Mouse (Mus musculus) adrenal gland, adult 18-20 months (tissue): ENCODE measurements around the gene Cep170b. TPM values are rescaled to one million over a fixed set of nuclear protein-coding genes. Genes with fewer than 3 reads are reported as not detected.

Experiments
- DNase-seq, 2 experiments: peaks; one replicate each; pipeline ENCODE4 v3.0.0; 2021 to 2022; ENCODE audit warnings: low spot score in 2 of 2
- total RNA-seq, 2 experiments: library from RNA; stranded (reverse); gene quantifications; 1 replicate in 1 of 2; 2 replicates in 1 of 2; pipeline ENCODE4 v1.2.3; 2021

Gene Cep170b
- total RNA-seq, 2 experiments from 2014 or later: 36.4 to 48.5 TPM

DNA sequence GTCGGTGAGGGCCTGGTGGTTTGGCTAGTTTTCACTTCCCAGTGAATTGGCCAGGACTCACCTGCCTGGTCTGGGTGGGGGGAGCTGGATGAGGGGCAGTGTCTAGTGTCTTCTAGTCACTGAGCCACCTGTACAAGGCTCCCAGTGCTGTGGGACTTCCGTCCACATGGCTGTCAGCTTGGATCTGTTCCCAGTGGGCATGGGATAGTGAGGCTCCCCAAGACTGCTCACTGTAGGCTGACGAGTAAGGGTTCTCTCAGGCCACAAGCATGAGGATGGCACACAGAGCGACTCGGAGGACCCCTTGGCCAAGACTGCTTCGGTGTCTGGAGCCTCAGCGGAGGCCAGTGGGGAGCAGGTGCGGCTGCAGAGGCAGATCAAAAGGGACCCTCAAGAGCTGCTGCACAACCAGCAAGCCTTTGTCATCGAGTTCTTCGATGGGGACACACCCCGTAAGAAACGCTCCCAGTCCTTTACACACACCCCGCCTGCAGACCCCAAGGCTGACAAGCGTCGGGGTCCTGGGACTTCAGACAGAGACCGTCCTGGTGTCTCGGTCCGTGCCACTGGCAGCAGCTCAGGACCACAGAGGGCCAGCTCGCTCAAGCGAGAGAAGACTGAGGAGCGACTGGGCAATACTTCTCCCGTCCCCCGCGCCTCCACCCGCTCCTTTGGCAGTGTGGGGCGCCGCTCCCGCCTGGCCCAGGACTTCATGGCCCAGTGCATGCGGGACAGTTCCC lies 15.8 kb downstream of the Cep170b start:
- DNase-seq: no peak

DNA sequence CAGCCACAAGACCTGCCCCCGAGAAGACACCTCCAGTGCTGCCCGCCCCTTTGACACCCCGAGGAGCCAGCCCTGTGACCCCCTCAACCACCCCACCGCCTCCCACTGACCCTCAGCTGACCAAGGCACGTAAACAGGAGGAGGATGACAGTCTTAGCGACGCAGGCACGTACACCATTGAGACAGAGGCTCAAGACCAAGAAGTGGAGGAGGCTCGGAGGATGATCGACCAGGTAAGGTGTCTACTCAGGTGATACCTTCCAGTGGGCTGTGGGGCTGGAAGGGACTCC lies 16.3 kb downstream of the Cep170b start:
- no peak for DNase-seq

DNA sequence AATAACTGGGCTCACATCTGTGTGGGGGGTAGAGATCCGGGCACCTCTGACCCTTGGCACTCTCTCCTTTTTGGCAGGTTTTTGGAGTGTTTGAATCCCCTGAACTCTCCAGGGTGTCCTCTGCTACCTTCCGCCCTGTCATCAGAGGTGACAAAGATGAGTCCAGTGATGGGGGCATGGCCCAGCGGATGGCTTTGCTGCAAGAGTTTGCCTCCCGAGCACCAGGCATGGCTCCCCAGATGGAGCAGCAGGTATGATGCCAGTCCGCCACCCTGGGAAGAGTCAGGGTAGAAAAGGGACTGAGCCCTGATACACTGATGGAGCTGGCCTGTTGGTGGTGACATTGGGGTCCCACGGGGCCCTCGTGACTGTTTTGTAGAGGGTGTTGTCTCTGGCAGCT lies 16.8 kb downstream of the Cep170b start:
- DNase-seq: no peak

DNA sequence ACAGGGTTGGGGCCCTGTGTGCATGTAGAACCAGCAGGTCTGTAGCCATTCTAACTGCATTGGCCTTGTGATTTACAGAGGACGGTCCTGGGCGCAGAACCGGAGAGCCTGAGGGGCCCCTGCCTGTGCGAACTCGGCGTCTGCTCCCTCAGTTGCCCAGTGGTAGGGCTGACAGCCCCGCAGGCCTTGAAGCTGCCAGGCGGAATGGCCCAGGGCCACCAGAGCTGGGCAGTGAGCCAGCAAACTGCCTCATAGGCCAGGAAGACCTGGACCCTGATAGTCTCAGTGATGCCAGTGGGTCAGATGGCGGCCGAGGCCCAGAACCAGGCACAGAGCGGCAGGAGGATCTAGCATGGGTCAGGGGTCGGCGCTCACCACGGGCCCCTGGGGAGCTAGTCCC lies 17.5 kb downstream of the Cep170b start:
- DNase-seq: peak; percentile 50 to 56

DNA sequence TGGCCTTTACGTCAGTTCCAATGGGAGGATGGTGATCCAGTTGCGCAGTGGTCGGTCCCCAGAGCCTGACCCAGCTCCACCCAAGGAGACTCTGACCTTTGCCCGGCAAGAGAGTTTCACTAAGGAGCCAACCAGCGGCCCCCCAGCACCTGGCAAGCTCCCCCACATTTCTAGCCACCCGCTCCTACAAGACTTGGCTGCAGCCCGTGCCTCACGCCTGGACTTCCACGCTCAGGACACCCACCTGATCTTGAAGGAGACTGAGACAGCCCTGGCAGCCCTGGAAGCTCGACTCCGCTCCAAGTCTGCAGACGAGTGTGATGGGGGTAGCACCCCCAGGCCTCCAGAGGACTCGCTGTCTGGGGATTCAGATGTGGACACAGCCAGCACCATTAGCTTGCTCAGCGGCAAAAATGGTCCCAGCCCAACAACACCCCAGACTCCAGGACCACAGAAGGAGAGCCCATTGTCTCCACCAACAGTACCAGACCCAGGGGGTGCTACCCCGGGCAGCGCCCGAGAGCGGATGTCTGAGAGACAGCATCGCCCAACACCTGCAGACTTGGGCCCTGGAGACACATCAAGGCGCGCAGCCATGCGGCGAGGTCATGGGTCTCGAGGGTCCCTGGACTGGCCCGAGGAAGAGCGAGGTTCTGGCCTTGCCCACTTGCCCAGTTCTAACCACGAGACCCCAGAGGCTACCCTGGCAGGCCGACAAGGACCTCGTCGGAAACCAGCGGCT lies 18.2 kb downstream of the Cep170b start:
- DNase-seq: no peak

DNA sequence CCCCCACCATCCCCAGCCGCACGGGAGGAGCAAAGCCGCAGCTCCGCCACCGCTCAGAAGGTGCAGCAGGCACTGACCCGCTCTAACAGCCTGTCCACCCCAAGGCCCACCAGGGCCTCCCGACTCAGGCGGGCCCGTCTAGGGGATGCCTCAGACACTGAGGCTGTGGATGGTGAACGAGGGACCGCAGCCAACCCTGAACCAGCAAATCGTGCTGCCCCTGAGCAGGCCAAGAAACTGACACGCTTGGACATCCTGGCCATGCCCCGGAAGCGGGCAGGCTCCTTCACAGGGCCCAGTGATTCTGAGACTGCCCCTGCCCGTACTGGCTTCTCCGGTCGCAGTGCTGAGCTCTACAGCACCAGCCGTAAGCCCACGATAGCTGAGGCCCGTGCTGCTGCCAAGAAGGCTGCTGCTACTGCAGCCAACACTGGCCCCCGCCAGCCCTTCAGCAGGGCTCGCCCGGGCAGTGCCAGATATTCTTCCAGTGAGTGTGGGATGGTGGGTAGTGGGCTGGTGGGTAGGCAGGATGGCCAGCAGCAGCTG lies 18.8 kb downstream of the Cep170b start:
- DNase-seq: no peak

DNA sequence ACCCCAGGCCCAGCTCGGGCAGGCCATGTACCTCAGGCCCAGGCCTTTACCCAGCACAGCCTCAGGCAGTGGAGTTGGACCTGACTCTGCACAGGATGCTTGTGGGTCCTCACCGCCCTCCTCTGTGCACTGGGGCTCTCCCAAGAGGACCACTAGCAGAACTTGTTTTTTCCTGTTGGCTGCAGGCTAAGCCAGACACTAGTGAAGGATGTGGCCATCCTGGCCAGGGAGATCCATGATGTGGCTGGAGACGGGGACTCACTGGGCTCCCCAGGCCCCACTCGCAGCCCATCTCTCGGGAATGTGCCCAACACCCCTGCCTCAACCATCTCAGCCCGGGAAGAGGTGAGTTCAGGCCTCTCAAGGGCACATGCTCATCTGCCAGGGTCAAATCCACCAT lies 22.5 kb downstream of the Cep170b start:
- no peak for DNase-seq

DNA sequence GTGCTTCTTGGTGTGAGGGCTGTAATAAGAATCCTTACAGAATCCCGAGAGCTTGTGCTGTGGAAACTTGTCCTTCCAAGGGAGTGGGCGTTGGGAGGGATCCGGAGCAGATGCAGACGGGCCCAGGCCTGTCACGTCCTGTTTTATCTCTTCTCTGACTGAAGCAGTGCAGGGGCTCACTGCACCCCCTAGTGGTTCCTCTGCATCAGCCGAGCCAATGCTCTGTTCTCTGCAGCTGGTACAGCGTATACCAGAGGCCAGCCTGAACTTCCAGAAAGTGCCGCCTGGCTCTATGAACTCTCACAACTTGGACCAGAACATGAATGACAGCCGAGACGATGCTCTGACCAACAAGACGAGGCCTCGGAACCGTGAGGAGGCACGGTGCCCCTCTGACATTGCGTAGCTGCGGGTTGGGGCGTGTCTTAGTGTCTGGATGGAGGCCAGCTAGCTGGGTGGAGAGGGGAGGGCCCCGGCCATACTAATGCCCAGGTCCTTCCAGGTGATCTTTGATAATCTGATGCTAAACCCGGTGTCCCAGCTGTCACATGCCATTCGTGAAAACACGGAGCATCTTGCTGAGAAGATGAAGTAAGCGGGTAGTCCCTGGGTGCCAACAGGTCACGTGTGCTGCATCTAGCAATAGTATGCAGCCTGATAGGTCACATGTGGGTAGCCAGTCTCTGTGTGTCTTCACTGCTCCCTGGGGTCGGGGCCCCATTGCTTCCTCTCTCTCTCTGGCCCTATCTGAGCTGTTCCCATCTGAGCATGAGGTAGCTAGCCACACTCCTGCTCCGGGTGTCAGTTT lies 23.1 kb downstream of the Cep170b start:
- DNase-seq: peak; percentile 61 to 69

DNA sequence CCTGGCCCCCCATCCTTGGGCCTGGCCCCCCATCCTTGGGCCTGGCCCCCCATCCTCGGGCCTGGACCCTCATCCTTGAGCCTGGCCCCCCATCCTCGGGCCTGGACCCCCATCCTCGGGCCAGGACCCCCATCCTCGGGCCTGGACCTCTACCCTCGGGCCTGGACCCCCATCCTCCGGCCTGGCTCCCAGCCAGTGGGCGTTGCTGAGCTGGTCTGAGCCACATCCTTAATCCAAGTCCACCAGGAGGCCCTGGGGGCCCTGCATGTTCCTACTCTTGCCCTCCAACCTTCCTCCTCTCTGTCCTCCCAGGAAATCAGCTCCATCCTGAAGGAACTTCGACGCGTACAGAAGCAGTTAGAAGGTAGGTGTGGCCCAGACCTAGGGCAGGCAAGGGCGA lies 24.0 kb downstream of the Cep170b start:
- DNase-seq: no peak

DNA sequence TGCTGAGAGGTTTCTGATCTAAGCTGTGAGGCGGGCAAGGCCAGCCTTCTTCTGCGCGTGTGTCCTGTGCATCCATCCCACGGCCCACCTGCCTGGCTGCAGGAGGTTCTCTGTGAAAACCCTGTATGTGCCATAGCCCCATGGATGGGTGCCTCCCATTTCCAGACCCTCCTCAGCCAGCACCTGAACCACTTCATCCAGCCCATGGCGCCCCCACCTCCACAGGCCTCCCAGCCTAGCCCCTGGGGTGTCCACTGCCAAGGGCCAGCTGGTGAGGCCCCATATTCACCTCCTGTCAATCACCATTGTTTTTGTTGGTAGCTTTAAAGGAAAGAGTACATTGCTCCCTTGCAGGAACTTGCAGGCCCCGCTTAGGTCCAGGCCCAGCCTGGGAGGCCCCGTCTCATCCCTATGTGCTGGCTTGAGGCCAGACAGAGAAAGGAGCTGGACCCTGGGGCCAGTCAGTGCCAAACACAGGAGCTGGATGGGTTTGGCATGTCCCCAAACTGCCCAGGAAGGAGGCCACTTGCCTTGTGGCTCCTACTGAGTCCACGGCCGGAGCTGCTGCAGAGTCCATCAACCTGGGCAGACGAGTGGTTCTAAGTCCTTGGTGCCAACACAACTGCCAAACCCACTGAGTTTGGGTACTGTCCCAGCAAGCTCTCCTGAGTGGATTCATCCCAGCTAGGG lies 24.8 kb downstream of the Cep170b start:
- no peak for DNase-seq

DNA sequence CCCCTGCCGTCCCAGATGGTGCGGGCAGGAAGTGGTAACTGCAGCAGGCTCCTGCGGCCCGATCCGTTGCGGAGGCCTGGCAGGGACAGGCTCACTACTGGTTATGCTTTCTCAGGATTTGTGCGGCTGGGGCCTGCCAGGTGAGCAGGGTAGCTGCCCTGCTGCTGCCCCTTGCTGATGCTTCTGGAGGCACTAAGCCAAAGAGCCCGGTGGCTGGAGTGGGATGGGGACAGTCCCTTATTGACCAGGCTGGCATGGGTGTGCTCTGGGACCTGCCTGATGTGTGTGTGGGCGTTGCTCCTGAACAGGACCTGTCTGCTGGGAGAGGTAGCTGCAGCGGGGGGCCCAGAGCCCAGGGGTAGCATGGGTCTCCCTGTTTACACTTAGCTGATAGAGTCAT lies 25.5 kb downstream of the Cep170b start:
- no peak for DNase-seq

DNA sequence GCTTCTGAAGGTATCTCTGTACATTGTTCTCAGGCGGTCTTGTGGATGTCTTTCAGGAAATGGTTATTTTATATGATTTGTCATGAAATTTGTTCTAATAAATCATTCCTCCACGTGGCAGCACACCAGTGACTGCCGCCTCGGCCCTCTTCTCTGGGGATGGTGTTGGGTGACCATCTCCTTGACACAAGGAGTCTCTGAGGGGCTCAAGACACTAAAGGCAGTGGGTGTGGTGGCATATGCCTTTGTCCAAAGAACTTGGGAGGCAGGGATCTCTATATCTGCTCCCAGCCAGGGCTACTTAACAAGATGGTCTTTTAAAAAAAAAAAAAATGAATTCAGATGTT lies 26.2 kb downstream of the Cep170b start:
- DNase-seq: no peak

DNA sequence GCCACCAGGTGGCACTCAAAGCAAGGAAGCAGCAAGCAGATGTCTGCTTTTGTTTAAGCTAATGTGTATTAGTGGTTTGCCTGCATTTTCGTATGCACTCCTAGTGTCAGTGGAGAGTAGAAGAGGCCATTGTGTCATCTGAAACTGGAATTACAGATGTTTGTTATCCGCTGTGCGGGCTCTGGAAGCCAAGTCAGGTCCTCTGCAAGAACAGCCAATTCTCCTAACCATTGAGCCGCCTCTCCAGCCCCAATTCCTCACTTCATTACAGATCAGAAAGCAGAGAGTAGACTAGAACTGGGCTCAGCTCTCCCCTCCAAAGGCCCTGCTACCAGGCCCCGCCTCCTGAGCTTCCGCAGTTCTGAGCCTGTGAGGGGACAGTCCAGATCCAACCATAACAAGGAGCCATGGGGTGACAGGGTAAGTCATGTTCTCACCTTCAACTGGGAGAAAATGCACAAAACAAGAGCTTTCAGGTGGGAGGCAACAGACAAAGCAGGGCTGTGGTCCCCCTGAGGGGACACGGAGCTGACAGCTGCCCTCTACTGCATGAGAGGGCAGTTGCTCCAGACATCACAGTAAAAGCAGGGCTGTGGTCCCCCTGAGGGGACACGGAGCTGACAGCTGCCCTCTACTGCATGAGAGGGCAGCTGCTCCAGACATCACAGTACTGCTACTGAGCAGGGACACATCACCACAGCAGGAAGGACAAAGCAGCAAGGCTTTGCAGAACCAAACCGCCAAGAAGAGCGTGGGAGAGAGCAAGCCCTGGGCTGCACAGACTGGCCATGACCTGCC lies 26.8 kb downstream of the Cep170b start:
- DNase-seq: no peak

DNA sequence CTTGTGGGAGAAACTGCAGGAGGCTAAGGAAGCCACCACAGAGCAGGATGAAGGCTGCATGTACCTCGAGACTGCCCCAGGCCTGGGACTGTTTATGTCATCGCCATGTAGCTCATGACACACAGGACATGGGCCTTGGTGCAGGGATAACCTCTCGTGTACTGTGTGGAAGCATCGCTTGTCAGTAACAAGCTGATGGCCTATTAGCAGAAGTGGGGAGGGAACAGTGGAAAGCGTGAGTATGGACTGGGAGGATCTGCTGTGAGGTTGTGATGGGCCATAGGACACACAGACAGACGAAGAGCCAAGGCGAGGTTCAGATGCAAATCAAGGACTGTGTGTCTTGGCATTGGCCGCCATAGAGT lies 27.3 kb downstream of the Cep170b start:
- DNase-seq: no peak

DNA sequence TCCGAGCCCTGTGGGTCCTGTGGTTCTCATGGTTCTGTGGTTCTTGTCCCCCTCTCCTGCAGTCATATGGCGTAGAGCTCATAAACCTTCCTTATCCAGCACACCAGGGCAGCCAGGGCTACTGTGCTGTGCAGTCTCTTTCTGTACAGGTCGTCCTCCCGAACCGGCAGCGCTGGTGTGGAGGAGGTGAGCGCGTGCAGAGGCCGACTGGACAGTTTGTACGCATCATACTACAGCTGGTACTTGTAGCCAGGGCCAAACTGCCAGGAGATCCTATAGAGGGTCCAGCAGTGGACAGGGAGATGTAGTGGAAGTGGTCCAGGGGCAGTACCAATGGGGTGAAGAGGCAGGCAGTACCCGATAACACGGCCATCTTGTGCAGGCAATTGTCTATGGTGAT lies 30.7 kb downstream of the Cep170b start:
- no peak for DNase-seq

DNA sequence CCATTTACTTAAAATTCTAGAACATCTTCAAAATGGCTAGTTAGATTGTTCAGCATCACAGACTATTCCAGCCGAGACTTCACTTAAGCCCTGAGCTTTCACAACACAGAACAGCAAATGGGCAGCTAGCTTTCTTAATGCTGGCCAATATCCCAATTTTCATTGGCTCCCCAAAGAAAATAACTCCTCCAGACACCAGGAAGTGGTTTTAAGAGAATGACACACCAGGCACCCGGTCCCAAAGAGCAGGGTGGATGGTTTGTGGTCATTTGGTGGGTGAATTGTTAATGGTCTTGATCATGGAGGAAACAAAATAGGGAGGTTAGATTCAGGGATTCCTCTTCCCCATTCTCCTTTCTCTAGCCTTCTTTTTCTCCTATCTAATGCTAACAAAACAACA lies 32.1 kb downstream of the Cep170b start:
- DNase-seq: no peak

DNA sequence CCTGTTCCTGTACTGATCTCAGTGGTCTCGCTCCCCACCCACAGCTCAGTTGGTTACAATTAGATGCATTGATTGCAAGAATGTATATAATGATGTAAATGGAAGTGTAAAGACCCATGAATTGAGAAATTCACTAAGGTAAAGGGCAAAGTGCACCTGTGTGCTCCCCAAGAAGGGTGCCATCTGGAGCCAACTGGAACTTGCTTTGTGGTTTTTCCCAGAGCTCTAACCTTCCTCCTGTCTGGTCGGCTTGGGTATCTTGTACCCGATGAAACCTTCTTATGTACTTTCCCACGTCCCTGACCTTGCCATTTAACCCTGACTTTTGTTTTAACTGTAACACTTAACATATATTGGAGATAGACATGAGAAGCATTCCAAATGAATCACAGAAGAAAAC lies 35.6 kb downstream of the Cep170b start:
- no peak for DNase-seq

DNA sequence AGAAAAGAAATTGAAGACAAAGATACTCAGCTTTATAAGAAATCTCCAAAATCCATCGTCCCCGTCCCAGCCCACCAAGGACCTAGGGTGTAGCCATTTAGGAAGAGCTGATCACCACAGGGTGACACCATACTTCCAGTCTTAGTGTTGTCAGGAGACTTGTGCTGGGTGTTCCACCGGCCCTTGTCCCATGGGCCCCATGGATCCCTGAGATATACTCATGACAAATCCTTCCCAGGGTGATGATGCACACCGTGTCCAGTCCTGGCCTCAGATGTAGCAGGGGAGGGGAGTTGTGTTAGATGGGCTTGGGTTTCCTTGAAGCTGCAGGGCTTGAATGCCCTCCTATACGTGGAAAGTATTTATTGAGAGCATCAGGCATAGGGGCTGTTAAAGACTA lies 37.6 kb downstream of the Cep170b start:
- peak in 1 of 2 experiments; percentile 6 for DNase-seq

DNA sequence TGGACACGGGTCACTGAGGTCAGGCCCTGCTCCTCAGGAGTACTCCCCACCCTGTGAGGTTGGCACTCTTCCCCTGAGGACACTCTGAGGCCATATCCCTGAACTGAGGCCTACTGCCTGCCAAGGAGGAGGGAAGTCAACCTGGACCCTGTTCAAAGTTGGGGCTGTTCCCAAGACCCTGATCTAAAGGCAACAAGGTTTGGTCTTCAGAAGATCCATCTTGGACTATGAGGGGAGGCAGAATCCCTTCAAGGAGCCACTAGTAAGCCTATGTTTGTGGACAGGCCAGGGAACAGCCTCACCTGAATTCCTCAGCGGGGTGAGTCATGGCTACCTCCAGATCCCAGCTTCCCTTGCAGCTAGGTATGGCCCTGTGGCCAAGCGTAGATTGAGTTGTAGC lies 39.2 kb downstream of the Cep170b start:
- peak in 1 of 2 experiments; percentile 8 for DNase-seq

DNA sequence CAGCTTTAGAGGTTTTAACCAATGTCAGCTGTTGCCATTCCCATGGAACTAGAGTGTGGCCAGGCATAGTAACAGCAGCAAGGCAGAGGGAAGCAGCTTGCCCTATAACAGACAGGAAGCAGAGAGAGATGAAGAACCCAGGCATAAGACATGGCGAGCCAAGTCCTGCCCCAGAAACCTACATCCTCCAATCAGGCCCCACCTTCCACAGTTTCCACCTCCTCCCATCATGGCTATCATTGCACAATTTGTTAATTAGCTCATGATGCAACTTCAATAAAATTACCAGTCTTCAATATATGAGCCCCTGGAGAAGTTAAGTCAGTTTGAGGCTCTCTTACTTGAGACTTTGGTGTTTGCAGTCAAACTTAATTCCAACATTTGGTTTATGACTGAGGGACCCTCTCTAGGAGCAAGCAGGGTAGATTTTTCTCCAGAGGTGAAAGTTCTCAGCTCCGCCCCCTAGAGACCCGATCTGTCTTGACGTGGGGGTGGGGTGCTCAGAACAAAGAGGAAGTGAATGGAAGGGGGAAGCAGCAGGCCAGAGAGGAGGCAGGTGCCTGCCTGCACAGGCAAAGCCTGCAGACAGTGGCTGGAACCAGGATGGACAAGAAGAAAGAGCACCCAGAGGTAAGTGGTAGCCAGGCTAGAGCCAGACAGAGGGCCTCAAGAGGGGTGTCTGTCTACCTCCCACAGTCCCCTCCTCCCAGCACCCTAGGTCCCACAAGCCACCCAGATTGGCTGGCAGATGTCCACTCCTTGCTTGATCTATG lies 40.1 kb downstream of the Cep170b start, which contains the start of gene Pld4:
Gene Pld4 (plus strand): TSS at position 502 of the 773 bp plus-strand sequence.
- DNase-seq: peak in 1 of 2 experiments; percentile 20
